Mouse (Mus musculus) hindbrain, embryonic 13.5 days (tissue): ENCODE data around the gene Gm17657. TPM values are rescaled to one million over a fixed set of nuclear protein-coding genes. Genes with fewer than 3 reads are reported as not detected.

Source experiments
- ATAC-seq: fragments of 200-750 bp; cut with Nextera tagmentation; 2 replicates; pipeline ENCODE4 v1.8.0; 2017; ENCODE audit warnings: moderate TSS enrichment; ENCODE audit not compliant: low FRiP score
- H3K27ac ChIP-seq: fragments of 300-500 bp; sonication (generic); 2 replicates; pipeline ENCODE4 v1.5.1; 2015; ENCODE audit warnings: inconsistent platforms, mild to moderate bottlenecking, moderate library complexity
- H3K27me3 ChIP-seq: fragments of 300-500 bp; sonication (generic); 2 replicates; pipeline ENCODE4 v1.6.1; 2015; ENCODE audit warnings: mild to moderate bottlenecking, inconsistent platforms
- H3K36me3 ChIP-seq: fragments of 300-500 bp; sonication (generic); 2 replicates; pipeline ENCODE4 v1.6.1; 2015; ENCODE audit warnings: mild to moderate bottlenecking, inconsistent platforms
- H3K4me1 ChIP-seq: fragments of 300-500 bp; sonication (generic); replicated peaks from 2 replicates; pipeline ENCODE4 v1.6.1; 2015; ENCODE audit warnings: inconsistent platforms
- H3K4me2 ChIP-seq: fragments of 300-500 bp; sonication (generic); 2 replicates; pipeline ENCODE4 v1.6.1; 2015; ENCODE audit warnings: inconsistent platforms, mild to moderate bottlenecking, moderate library complexity
- H3K4me3 ChIP-seq: fragments of 300-500 bp; sonication (generic); 2 replicates; pipeline ENCODE4 v1.5.1; 2015; ENCODE audit warnings: mild to moderate bottlenecking, inconsistent platforms
- H3K9ac ChIP-seq: fragments of 300-500 bp; sonication (generic); 2 replicates; pipeline ENCODE4 v1.6.1; 2015; ENCODE audit warnings: mild to moderate bottlenecking, inconsistent platforms
- H3K9me3 ChIP-seq: fragments of 300-500 bp; sonication (generic); 2 replicates; pipeline ENCODE4 v1.6.1; 2016; ENCODE audit warnings: inconsistent platforms
- WGBS: fragments of 180-500 bp; shearing (Covaris S2); methylation state at CpG from one replicate; pipeline ENCODE4 v1.1.7; 2015; 5-methylcytosine and 5-hydroxymethylcytosine counted together
- polyA plus RNA-seq: library from polyadenylated mRNA; unstranded; fragments of >200 nt; fragmentation: Nextera tagmentation; extraction: Ambion mirVana; gene quantifications from 2 replicates; pipeline ENCODE4 v1.2.1, GENCODE M21; 2015

Gm17657 gene
- polyA plus RNA-seq = not detected in 2 replicates

- Histone ChIP-seq H3K27ac (peak within 1 kb of the TSS; percentile 62), H3K36me3 (no peaks in the 10 kb centered on the region), H3K4me3 (peak within 1 kb of the TSS; percentile 95), H3K4me2 (peak within 1 kb of the TSS; percentile 99), H3K27me3 (no peaks in the 10 kb centered on the region), H3K4me1 (peaks cover 18% of the 10 kb centered on the region), H3K9ac (peak within 1 kb of the TSS; percentile 93), H3K9me3 (no peaks in the 10 kb centered on the region)
- ATAC-seq = peak; percentile 98
- WGBS = under 1% methylated on average over 44 of the region's 44 CpGs
These were observed at the start of gene Gm17657, which contains the start of gene Tbc1d22b for GRCm38 (mm10) chr17:29549543-29550428. Gm17657 (minus strand) TSS chr17:29549638. Tbc1d22b (plus strand) TSS chr17:29549785.

- Histone ChIP-seq H3K9ac (no peak overlapping the region), H3K9me3 (no peaks in the 10 kb centered on the region), H3K4me1 (peaks cover 21% of the 10 kb centered on the region), H3K27me3 (no peaks in the 10 kb centered on the region), H3K4me2 (no peak overlapping the region), H3K4me3 (no peak overlapping the region), H3K36me3 (peaks cover 72% of the 10 kb centered on the region), H3K27ac (no peak overlapping the region)
- ATAC-seq = no peak
- WGBS = 94% methylated on average over 14 of the region's 14 CpGs
These were observed 49.6 kb upstream of the Gm17657 start for GRCm38 (mm10) chr17:29599051-29599450.

- H3K9ac ChIP-seq = 0 out of 2 replicates have a peak overlapping the region, but pooled peaks have one; percentile 25
- H3K27me3 ChIP-seq = no peaks in the 10 kb centered on the region
- WGBS = 55% methylated on average over 13 of the region's 13 CpGs
- H3K4me2 ChIP-seq = no peak overlapping the region
- 0 out of 2 replicates have a peak overlapping the region, but pooled peaks have one; percentile 9 for H3K27ac ChIP-seq
- no peaks in the 10 kb centered on the region for H3K9me3 ChIP-seq
- H3K36me3 ChIP-seq = peaks cover 66% of the 10 kb centered on the region
- ATAC-seq = 0 out of 2 replicates have a peak, but pooled peaks have one; percentile 28
- H3K4me1 ChIP-seq = peaks cover 21% of the 10 kb centered on the region
- no peak overlapping the region for H3K4me3 ChIP-seq
These were observed 47.3 kb upstream of the Gm17657 start for GRCm38 (mm10) chr17:29596771-29597132.

GRCm38 (mm10) chr17:29595891-29596770 is 46.7 kb upstream of the Gm17657 start:
- H3K27me3 ChIP-seq = no peaks in the 10 kb centered on the region
- H3K9me3 ChIP-seq = no peaks in the 10 kb centered on the region
- 0 out of 2 replicates have a peak overlapping the region, but pooled peaks have one; percentile 30 for H3K27ac ChIP-seq
- peaks cover 63% of the 10 kb centered on the region for H3K36me3 ChIP-seq
- ATAC-seq = 0 out of 2 replicates have a peak, but pooled peaks have one; percentile 5
- H3K9ac ChIP-seq = 0 out of 2 replicates have a peak overlapping the region, but pooled peaks have one; percentile 25
- no peak overlapping the region for H3K4me2 ChIP-seq
- H3K4me1 ChIP-seq = peaks cover 21% of the 10 kb centered on the region
- WGBS = 74% methylated on average over 15 of the region's 15 CpGs
- no peak overlapping the region for H3K4me3 ChIP-seq

DNA sequence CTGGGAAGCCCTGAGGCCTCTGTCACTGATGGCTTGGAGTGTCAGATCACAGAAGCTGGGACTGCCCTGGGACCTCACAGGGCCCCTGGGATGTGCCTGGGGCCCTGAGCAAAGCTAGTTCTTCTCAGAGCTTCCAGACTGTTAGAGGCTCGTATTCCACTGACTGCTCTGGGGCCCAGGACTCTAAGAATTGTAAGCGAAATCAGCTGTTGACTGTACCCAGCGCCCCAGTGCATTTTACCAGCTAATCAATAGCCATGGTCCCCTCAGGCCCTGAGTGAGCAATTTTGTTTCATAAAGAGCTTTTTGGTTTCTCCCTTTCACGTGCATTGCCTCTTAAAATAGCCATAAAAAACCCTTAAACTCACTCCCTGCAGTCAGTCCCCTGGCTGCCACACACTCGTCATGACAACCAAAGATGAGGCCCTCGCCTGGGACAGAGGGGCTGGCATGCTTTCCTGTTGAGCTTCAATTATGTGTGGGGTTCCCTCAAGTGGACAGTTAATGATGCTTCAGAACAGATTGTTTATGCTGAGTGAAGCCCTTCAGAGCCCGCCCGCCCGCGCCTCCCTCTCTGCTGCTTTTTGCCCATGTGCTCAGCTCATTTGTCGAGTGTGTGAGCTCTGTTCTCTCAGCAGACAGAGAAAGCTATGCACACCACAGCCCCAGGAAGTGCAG is 39.9 kb upstream of the Gm17657 start:
- Histone ChIP-seq H3K27me3 (no peaks in the 10 kb centered on the region), H3K4me2 (no peak overlapping the region), H3K9ac (0 out of 2 replicates have a peak overlapping the region, but pooled peaks have one; percentile 35), H3K4me1 (peaks cover 24% of the 10 kb centered on the region), H3K27ac (peak overlapping the region; percentile 78), H3K4me3 (no peak overlapping the region), H3K36me3 (peaks cover 30% of the 10 kb centered on the region), H3K9me3 (no peaks in the 10 kb centered on the region)
- 34% methylated on average over 11 of the region's 11 CpGs for WGBS
- ATAC-seq = peak; percentile 75

DNA sequence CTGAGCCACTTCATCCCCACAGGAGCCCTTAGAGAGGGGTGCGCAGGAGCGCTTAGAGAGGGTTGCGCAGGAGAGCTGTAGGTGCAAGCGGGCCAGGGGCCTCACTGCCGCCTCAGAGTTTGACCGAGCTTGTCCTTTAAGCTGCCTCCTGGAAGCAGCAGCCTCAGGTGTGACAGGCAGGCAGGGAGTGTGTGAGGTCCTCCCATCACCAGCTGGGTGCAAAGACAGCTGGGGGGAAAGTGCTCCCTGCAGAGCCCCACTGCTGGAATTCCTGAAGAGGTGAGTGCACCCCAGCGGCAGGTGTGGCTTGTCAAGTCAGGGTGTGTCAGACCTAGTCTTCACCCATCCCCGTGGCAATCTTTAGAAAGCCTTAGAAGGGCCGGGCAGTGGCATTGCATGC is 37.5 kb upstream of the Gm17657 start:
- Histone ChIP-seq H3K4me3 (no peak overlapping the region), H3K27me3 (no peaks in the 10 kb centered on the region), H3K9me3 (no peaks in the 10 kb centered on the region), H3K36me3 (peaks cover 33% of the 10 kb centered on the region), H3K27ac (no peak overlapping the region), H3K4me2 (no peak overlapping the region), H3K9ac (no peak overlapping the region), H3K4me1 (peaks cover 24% of the 10 kb centered on the region)
- 89% methylated on average over 9 of the region's 9 CpGs for WGBS
- ATAC-seq = no peak

GRCm38 (mm10) chr17:29585446-29585845 is 36.0 kb upstream of the Gm17657 start:
- no peak overlapping the region for H3K9ac ChIP-seq
- H3K4me3 ChIP-seq = no peak overlapping the region
- H3K4me1 ChIP-seq = peaks cover 24% of the 10 kb centered on the region
- WGBS = 99% methylated on average over 6 of the region's 6 CpGs
- no peaks in the 10 kb centered on the region for H3K9me3 ChIP-seq
- H3K36me3 ChIP-seq = peaks cover 43% of the 10 kb centered on the region
- no peak overlapping the region for H3K4me2 ChIP-seq
- no peak for ATAC-seq
- H3K27me3 ChIP-seq = no peaks in the 10 kb centered on the region
- H3K27ac ChIP-seq = no peak overlapping the region

GRCm38 (mm10) chr17:29584737-29585136 is 35.3 kb upstream of the Gm17657 start:
- Histone ChIP-seq H3K9me3 (no peaks in the 10 kb centered on the region), H3K4me1 (peaks cover 20% of the 10 kb centered on the region), H3K4me3 (no peak overlapping the region), H3K9ac (no peak overlapping the region), H3K36me3 (peaks cover 50% of the 10 kb centered on the region), H3K27ac (no peak overlapping the region), H3K4me2 (no peak overlapping the region), H3K27me3 (no peaks in the 10 kb centered on the region)
- 70% methylated on average over 3 of the region's 3 CpGs for WGBS
- ATAC-seq = no peak

- Histone ChIP-seq H3K9me3 (no peaks in the 10 kb centered on the region), H3K27ac (no peak overlapping the region), H3K9ac (no peak overlapping the region), H3K27me3 (no peaks in the 10 kb centered on the region), H3K4me2 (no peak overlapping the region), H3K4me3 (no peak overlapping the region), H3K4me1 (peaks cover 16% of the 10 kb centered on the region), H3K36me3 (peaks cover 54% of the 10 kb centered on the region)
- 85% methylated on average over 5 of the region's 5 CpGs for WGBS
- no peak for ATAC-seq
These were observed 34.9 kb upstream of the Gm17657 start for GRCm38 (mm10) chr17:29584306-29584705.

GRCm38 (mm10) chr17:29583569-29583968 is 34.1 kb upstream of the Gm17657 start:
- Histone ChIP-seq H3K4me1 (peaks cover 8% of the 10 kb centered on the region), H3K9ac (no peak overlapping the region), H3K4me3 (no peak overlapping the region), H3K9me3 (no peaks in the 10 kb centered on the region), H3K27ac (no peak overlapping the region), H3K36me3 (peaks cover 62% of the 10 kb centered on the region), H3K27me3 (no peaks in the 10 kb centered on the region), H3K4me2 (no peak overlapping the region)
- WGBS = 81% methylated on average over 5 of the region's 5 CpGs
- no peak for ATAC-seq

DNA sequence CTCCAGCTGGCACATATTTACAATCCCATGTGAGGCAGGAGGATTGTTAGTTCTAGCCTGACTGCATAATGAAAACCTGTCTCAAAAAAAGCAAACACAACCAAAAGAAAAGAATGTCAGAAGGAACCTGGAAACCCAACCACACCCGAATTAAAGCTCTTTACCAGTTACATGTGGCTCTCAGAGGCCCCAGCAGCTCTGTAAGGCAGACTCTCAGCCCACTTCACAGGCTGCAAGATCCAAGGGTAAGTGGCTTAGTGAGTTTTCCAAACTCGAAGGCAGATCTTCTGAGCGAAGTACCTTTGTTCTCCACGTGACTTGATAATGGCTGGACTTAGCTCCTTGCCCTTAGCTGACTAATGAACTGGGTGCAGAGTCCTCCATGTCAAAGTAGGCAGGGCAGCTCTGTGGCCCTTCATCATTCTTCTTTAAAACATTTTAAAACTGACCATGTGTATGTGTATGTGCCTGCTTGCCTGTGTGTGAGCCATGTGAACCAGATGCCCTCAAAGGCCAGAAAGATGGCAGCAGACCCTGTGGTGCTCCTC is 30.2 kb upstream of the Gm17657 start:
- no peak for ATAC-seq
- Histone ChIP-seq H3K27me3 (no peaks in the 10 kb centered on the region), H3K27ac (no peak overlapping the region), H3K4me2 (no peak overlapping the region), H3K4me3 (no peak overlapping the region), H3K9ac (no peak overlapping the region), H3K36me3 (peaks cover 85% of the 10 kb centered on the region), H3K9me3 (no peaks in the 10 kb centered on the region), H3K4me1 (no peaks in the 10 kb centered on the region)
- WGBS = 90% methylated on average over 4 of the region's 4 CpGs
